Mouse (Mus musculus): ENCODE measurements at regions not wholly inside any gene's neighbourhood (a gene's known extent, or its start where the extent isn't known, plus 50 kb on each side); places are given as distances from the start of the nearest gene placed in this dataset.

DNA sequence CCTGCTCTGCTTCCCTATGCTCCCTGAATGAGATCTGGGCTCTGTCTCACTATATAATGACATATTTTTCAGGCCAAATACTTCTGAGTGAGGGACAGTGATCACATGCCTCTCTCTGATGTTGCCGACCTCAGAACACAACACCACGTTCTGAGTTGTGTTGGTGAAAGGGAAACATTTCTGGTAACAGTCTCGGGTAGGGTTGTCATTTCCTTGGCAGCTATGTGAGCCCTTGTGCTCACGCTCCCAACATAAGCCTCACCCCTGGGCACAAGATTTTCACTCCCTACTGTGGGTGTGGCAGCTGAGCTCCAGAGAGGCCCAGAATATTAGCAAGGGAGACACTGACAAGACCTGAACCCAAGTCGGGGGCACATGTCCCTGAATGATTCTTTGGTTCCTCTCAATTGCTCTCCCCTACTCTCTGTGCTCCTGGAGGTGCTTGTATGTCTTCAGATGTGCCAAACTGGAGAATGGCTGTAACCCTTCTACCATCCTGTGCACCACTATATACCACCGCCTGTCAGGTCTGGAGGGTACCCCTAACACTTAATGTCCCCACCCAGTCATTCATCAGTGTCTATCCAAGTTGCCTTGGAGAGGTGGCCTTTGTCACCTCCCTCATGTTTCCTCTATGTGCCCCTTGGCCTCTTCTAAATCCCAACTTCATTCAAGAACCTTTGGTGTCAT, 62.5 kb upstream of the Ampd3 start:
- Histone ChIP-seq H3K27ac (no peak overlapping the region), H3K4me3 (replicated peaks) (no peak overlapping the region), H3K9ac (no peak overlapping the region), H3K27me3 (replicated peaks) (no peaks in the 10 kb centered on the region), H3K36me3 (no peaks in the 10 kb centered on the region), H3K9me3 (no peaks in the 10 kb centered on the region), H3K4me2 (no peak overlapping the region), H3K4me1 (0 out of 2 replicates have a peak, but pooled peaks cover 5% of the 10 kb centered on the region)
- ATAC-seq (ENCODE audit: insufficient read depth, low FRiP score, low read depth) = no peak
- 67% methylated on average over 6 of the region's 6 CpGs for WGBS

DNA sequence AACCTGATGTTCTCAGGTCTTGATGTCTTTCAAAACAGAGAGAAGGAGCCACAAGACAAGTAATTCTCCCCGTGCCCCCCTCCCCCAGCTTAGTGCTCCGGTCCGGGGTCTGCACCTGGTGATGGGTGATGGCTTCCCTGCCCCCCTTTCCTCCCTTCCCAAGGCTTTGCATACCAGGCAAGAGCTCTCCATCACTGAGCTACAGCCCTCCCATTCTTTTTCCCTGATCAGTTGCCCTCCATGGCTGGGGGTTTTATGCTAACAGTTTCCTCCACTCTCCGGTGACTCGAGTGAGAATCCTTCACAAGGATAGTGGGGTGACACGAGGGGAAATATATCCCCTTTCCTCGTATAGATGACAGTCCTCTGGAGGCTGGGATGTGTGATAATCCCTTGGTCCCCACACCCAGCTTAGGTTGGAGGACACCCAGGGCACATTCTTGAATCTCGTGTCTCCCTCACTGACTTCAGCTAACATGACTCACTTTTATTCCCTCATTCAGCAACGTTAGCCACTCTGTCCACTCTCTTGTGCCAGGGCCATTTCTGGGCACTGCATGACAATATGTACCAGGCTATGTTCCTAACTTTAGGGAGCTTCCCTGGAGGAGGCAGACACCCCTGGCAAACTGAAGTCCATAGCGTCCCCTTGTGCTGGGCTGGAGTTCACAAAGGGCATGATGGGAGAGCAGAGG, 61.9 kb upstream of the Ampd3 start:
- no peak for ATAC-seq (ENCODE audit: insufficient read depth, low FRiP score, low read depth)
- H3K27ac ChIP-seq = no peak overlapping the region
- WGBS = 66% methylated on average over 10 of the region's 10 CpGs

DNA sequence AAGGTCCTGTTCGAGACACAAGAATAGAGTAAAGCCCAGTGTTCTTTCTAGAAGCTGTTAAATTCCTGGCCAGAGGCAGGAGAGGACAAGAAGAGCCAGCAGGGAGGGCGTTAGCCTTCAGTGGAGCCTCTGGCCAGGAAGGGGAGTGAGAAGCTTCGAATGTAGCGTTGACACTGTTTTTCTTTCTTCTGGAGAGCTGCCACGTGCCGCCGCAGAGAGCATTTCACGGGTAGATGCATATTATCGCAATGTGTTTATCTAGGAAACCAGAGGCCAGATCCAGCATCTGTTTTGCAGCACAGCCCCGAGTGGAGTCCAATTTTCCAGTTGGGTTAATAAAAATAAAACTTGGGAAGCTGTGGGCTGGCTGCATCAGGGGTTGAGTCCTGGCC, 61.3 kb upstream of the Ampd3 start:
- 46% methylated on average over 10 of the region's 10 CpGs for WGBS
- no peaks in the 10 kb centered on the region for H3K27me3 ChIP-seq (replicated peaks)
- H3K4me3 ChIP-seq (replicated peaks) = no peak overlapping the region
- no peak overlapping the region for H3K9ac ChIP-seq
- no peak overlapping the region for H3K4me2 ChIP-seq
- no peaks in the 10 kb centered on the region for H3K36me3 ChIP-seq
- ATAC-seq (ENCODE audit: insufficient read depth, low FRiP score, low read depth) = no peak
- no peaks in the 10 kb centered on the region for H3K9me3 ChIP-seq
- no peak overlapping the region for H3K27ac ChIP-seq
- 0 out of 2 replicates have a peak, but pooled peaks cover 5% of the 10 kb centered on the region for H3K4me1 ChIP-seq

More for the DNA sequence above, 61.9 kb upstream of the Ampd3 start:
- H3K36me3 ChIP-seq = no peaks in the 10 kb centered on the region
- H3K9me3 ChIP-seq = no peaks in the 10 kb centered on the region
- no peak overlapping the region for H3K4me2 ChIP-seq
- no peak overlapping the region for H3K4me3 ChIP-seq (replicated peaks)
- no peak overlapping the region for H3K9ac ChIP-seq
- no peaks in the 10 kb centered on the region for H3K27me3 ChIP-seq (replicated peaks)
- H3K4me1 ChIP-seq = 0 out of 2 replicates have a peak, but pooled peaks cover 5% of the 10 kb centered on the region

DNA sequence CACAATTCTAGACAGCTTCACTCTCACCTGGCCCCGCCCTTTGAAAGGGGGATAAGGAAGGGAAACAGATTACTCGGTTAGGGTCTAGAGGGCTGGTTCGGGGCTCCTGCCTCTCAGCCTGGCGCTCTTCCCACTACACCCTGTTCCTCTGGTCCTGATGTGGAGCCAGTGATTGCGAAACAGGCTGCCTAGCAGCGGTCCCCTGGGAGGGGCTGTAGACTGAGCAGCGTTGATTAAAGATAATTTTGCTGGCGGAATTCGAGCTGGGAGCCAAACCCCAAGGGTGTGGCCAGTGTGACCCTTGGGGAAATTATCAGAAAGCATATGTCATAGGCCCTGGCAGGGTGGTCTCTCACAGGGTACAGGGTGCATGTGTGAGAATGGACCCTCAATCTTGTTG, 59.9 kb upstream of the Ampd3 start:
- H3K4me1 ChIP-seq = 0 out of 2 replicates have a peak, but pooled peaks cover 5% of the 10 kb centered on the region
- H3K36me3 ChIP-seq = no peaks in the 10 kb centered on the region
- no peaks in the 10 kb centered on the region for H3K27me3 ChIP-seq (replicated peaks)
- no peak overlapping the region for H3K27ac ChIP-seq
- no peaks in the 10 kb centered on the region for H3K9me3 ChIP-seq
- no peak overlapping the region for H3K4me2 ChIP-seq
- no peak overlapping the region for H3K9ac ChIP-seq
- no peak overlapping the region for H3K4me3 ChIP-seq (replicated peaks)
- 62% methylated on average over 9 of the region's 9 CpGs for WGBS
- peak; percentile 39; the same call in 1 of the 2 replicates for ATAC-seq (ENCODE audit: insufficient read depth, low FRiP score, low read depth)

DNA sequence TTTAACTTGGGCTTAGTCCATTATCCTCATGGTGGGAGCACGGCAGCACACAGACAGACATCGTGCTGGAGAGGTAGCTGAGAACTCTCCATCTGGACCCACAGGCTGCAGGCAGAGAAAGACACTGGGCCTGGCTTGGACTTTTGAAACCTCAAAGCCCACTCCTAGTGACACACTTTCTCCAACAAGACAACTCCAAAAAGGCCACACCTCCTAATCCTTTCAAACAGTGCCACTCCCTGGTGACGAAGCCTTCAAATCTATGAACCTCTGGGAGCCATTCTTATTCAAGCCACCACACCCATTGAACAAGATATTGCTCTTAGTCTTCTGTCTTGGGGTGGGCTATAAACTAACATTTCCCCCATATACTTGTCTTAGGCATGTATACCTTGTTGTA, 59.2 kb upstream of the Ampd3 start:
- no peaks in the 10 kb centered on the region for H3K36me3 ChIP-seq

DNA sequence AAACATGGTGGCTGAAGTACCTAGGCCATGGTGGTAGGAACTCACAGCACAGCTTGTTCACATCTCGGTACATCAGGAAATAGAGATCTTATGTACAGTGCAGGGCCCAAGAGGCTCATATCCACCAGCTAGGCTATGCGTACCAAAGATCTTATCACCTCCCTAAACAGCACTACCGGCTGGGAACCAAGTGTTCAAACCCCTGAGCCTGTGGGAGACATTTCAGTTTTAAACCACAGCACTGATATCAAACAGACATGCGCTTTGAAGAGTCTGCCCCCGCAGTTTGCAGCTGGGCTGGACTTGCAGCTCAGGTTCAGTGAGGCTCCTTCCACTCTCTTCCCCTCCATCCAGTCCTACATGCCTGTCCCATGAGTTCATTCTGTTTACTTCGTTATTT, 58.4 kb upstream of the Ampd3 start:
- no peak overlapping the region for H3K27ac ChIP-seq
- H3K4me1 ChIP-seq = 0 out of 2 replicates have a peak, but pooled peaks cover 5% of the 10 kb centered on the region
- H3K4me3 ChIP-seq (replicated peaks) = no peak overlapping the region
- no peaks in the 10 kb centered on the region for H3K9me3 ChIP-seq
- 73% methylated on average over 6 of the region's 6 CpGs for WGBS
- H3K27me3 ChIP-seq (replicated peaks) = no peaks in the 10 kb centered on the region
- no peaks in the 10 kb centered on the region for H3K36me3 ChIP-seq
- no peak overlapping the region for H3K4me2 ChIP-seq
- H3K9ac ChIP-seq = no peak overlapping the region
- no peak for ATAC-seq (ENCODE audit: insufficient read depth, low FRiP score, low read depth)

More for the DNA sequence above, 59.2 kb upstream of the Ampd3 start:
- Histone ChIP-seq H3K4me2 (no peak overlapping the region), H3K9me3 (no peaks in the 10 kb centered on the region), H3K27ac (no peak overlapping the region), H3K27me3 (replicated peaks) (no peaks in the 10 kb centered on the region), H3K9ac (no peak overlapping the region), H3K4me3 (replicated peaks) (no peak overlapping the region), H3K4me1 (0 out of 2 replicates have a peak, but pooled peaks cover 5% of the 10 kb centered on the region)
- no peak for ATAC-seq (ENCODE audit: insufficient read depth, low FRiP score, low read depth)
- WGBS = 91% methylated on average over 3 of the region's 3 CpGs

DNA sequence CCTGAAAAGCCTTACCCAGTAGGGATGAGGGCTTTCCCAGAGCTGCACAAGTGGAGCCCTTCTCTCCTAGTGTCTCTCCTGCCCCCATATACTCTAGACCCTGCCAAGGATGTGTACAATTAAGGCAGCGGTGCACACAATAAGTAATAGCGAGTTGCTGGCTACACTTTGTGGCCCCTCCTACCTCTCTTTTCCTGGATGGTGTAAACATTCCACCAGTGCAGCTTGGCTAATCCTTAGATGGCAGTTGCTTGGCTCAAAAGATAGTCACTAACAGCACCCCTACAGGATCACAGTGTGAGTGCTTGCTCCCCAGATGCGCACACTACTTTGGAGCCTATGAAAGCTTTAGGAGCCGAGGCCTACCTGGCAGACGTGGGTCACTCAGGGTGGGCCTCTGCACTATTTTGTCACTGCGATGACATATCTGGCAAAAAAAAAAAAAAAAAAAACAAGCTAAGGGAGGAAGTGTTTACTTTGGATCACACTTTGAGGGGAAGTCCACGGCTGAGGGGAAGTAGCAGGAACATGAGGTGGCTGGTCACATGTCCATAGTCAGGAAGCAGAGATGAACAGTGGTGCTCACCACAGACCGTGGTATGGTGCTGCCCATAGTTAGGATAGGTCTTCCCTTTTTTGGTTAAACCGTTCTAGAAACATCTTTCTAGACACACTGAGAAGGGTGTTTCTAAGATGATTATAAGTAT, 57.6 kb upstream of the Ampd3 start:
- H3K9me3 ChIP-seq = no peaks in the 10 kb centered on the region
- 0 out of 2 replicates have a peak, but pooled peaks cover 5% of the 10 kb centered on the region for H3K4me1 ChIP-seq
- 72% methylated on average over 9 of the region's 9 CpGs for WGBS
- no peak for ATAC-seq (ENCODE audit: insufficient read depth, low FRiP score, low read depth)
- no peak overlapping the region for H3K4me2 ChIP-seq
- no peaks in the 10 kb centered on the region for H3K27me3 ChIP-seq (replicated peaks)
- H3K27ac ChIP-seq = no peak overlapping the region
- H3K36me3 ChIP-seq = no peaks in the 10 kb centered on the region
- no peak overlapping the region for H3K9ac ChIP-seq
- no peak overlapping the region for H3K4me3 ChIP-seq (replicated peaks)

DNA sequence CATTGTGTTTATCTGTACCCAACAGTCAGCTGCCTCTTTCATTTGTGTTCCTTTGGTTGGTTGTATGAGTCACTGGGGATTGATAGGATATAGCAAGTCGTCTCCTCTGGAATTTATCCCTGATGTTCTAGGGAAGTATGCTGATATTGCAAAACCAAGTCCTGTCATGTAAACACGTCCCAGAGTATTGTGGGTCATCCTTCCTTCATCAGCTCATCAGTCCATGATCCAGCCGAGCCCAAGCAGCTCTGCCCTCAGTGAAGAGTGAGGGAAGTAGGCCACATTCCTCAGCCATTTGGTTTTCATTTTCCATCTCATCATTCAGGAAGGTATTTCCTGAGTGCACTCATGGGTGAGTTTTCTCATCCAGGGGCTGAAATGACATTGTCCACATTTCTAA, 54.3 kb upstream of the Ampd3 start:
- no peak overlapping the region for H3K4me2 ChIP-seq
- no peak overlapping the region for H3K4me3 ChIP-seq (replicated peaks)
- no peak overlapping the region for H3K9ac ChIP-seq
- H3K27ac ChIP-seq = no peak overlapping the region
- no peaks in the 10 kb centered on the region for H3K36me3 ChIP-seq
- 59% methylated on average over 3 of the region's 3 CpGs for WGBS
- no peaks in the 10 kb centered on the region for H3K27me3 ChIP-seq (replicated peaks)
- no peak for ATAC-seq (ENCODE audit: insufficient read depth, low FRiP score, low read depth)
- no peaks in the 10 kb centered on the region for H3K9me3 ChIP-seq
- H3K4me1 ChIP-seq = no peaks in the 10 kb centered on the region

DNA sequence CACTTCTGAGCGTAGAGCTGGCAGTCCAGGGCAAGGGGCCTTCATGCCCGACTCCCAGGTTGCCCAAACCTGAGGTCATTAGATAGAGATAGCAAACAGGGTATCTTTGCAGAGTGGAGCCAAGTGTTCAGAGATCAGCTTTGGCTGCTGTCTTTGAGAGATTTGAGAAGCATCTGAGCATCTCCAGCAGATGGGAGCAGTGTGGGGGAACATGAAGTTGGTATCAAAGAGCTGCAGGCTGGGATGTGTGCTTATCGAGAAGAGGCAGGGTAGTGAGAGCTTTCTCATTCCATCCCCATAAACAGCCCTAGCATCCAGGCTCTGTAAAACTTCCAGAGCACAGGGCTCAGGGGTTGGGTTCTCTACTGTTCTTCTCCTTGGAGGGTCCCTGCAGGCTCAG, 52.9 kb upstream of the Ampd3 start:
- no peaks in the 10 kb centered on the region for H3K36me3 ChIP-seq
- H3K9me3 ChIP-seq = no peaks in the 10 kb centered on the region
- H3K27me3 ChIP-seq (replicated peaks) = no peaks in the 10 kb centered on the region
- no peak overlapping the region for H3K9ac ChIP-seq
- no peak overlapping the region for H3K27ac ChIP-seq
- no peaks in the 10 kb centered on the region for H3K4me1 ChIP-seq
- no peak overlapping the region for H3K4me3 ChIP-seq (replicated peaks)
- WGBS = 80% methylated on average over 3 of the region's 3 CpGs
- ATAC-seq (ENCODE audit: insufficient read depth, low FRiP score, low read depth) = no peak
- no peak overlapping the region for H3K4me2 ChIP-seq

DNA sequence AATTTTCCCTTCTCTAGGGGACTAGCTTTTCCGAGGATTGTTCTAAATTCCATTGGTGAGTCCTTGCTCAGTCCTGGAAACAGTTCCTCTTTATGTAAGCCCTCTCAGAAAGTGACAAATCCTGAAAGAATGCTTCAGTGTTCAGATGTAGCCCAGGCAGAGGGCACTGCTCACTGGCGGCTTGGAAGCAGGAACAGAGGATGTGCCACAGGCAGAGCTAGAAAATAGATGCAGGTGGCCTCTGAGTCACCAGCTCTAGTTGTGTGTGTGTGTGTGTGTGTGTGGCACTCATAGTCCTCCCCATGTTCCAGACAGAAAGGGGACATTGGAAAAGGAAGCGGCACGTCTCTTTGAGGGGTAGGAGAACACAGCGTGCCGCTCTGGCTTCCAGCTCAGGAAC, 52.5 kb upstream of the Ampd3 start:
- H3K27me3 ChIP-seq (replicated peaks) = no peaks in the 10 kb centered on the region
- H3K9ac ChIP-seq = no peak overlapping the region
- H3K36me3 ChIP-seq = no peaks in the 10 kb centered on the region
- no peaks in the 10 kb centered on the region for H3K4me1 ChIP-seq
- H3K9me3 ChIP-seq = no peaks in the 10 kb centered on the region
- no peak overlapping the region for H3K4me3 ChIP-seq (replicated peaks)
- no peak overlapping the region for H3K27ac ChIP-seq
- 71% methylated on average over 6 of the region's 6 CpGs for WGBS
- no peak overlapping the region for H3K4me2 ChIP-seq
- no peak for ATAC-seq (ENCODE audit: insufficient read depth, low FRiP score, low read depth)

DNA sequence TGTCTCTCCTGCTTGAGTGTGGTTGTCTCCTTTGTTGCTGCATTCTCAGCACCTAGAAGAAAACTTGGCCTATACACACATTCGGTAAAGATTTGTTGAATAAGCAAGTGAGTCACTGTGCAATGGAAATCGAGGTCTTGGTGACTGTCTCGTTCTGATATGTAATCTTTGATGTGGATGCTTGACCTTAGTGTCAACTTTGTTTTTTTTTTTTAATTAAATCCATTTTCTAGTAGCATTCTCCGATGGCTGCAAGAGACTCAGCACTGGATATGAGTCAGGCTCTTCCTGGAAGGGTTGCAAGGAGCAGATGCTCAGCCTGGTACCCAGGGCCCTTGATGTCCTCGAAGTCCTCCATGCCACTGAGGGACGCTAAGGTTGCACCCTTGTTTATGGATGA, 50.9 kb upstream of the Ampd3 start:
- H3K9me3 ChIP-seq = no peaks in the 10 kb centered on the region

More for the DNA sequence above, 50.9 kb upstream of the Ampd3 start:
- H3K27ac ChIP-seq = no peak overlapping the region
- no peak overlapping the region for H3K4me2 ChIP-seq
- ATAC-seq (ENCODE audit: insufficient read depth, low FRiP score, low read depth) = no peak
- 74% methylated on average over 6 of the region's 6 CpGs for WGBS
- no peaks in the 10 kb centered on the region for H3K27me3 ChIP-seq (replicated peaks)
- H3K4me3 ChIP-seq (replicated peaks) = no peak overlapping the region
- no peak overlapping the region for H3K9ac ChIP-seq
- no peaks in the 10 kb centered on the region for H3K36me3 ChIP-seq
- no peaks in the 10 kb centered on the region for H3K4me1 ChIP-seq
